Mouse (Mus musculus) MEL (cell line): ENCODE data around the gene F8. TPM values are rescaled to one million over a fixed set of nuclear protein-coding genes. Genes with fewer than 3 reads are reported as not detected.

Experiments
- DNase-seq: peaks from one replicate; pipeline ENCODE4 v3.0.0; 2011; ENCODE audit warnings: low read depth, low spot score
- H3K27ac ChIP-seq: 2 replicates; pipeline ENCODE4 v1.5.1; 2012; ENCODE audit warnings: low read depth, mild to moderate bottlenecking, control low read depth, low read length, moderate library complexity; ENCODE audit not compliant: control insufficient read depth
- H3K27me3 ChIP-seq, 2 experiments: fragments of 150-350 bp in 1 of 2; sonication (generic) in 1 of 2; 2 replicates each; pipeline ENCODE4 v1.6.1; 2012; ENCODE audit warnings: low read length in 2 of 2, mild to moderate bottlenecking in 2 of 2, improper control_type of control experiment in 1 of 2, moderate library complexity in 1 of 2; ENCODE audit not compliant: insufficient read depth in 2 of 2, control insufficient read depth in 1 of 2
- H3K36me3 ChIP-seq, 2 experiments: 2 replicates each; pipeline ENCODE4 v1.6.1; 2012 to 2014; ENCODE audit warnings: low read length in 2 of 2, improper control_type of control experiment in 1 of 2, inconsistent platforms in 1 of 2, mild to moderate bottlenecking in 1 of 2; ENCODE audit not compliant: insufficient read depth in 2 of 2, control insufficient read depth in 1 of 2
- H3K4me1 ChIP-seq, 2 experiments: fragments of 150-350 bp in 1 of 2; sonication (generic) in 1 of 2; 2 replicates each; pipeline ENCODE4 v1.6.1; 2012; ENCODE audit warnings: low read length in 2 of 2, improper control_type of control experiment in 1 of 2, mild to moderate bottlenecking in 1 of 2; ENCODE audit not compliant: insufficient read depth in 2 of 2, control insufficient read depth in 1 of 2
- H3K4me3 ChIP-seq, 2 experiments: fragments of 150-350 bp in 1 of 2; sonication (generic) in 1 of 2; 2 replicates each; pipeline ENCODE4 v1.5.1; 2012; ENCODE audit warnings: low read depth in 2 of 2, low read length in 2 of 2, mild to moderate bottlenecking in 2 of 2, moderate library complexity in 2 of 2, control low read depth in 1 of 2, improper control_type of control experiment in 1 of 2; ENCODE audit not compliant: control insufficient read depth in 1 of 2, insufficient read depth in 1 of 2
- H3K79me2 ChIP-seq: 2 replicates; pipeline ENCODE4 v1.6.1; 2012; ENCODE audit warnings: mild to moderate bottlenecking, low read length, moderate library complexity; ENCODE audit not compliant: control insufficient read depth, poor library complexity, insufficient read depth
- H3K9ac ChIP-seq: 2 replicates; pipeline ENCODE4 v1.6.1; 2012; ENCODE audit warnings: low read depth, mild to moderate bottlenecking, control low read depth, low read length, moderate library complexity; ENCODE audit not compliant: control insufficient read depth, poor library complexity, severe bottlenecking
- H3K9me3 ChIP-seq: fragments of 150-350 bp; sonication (generic); replicated peaks from 2 replicates; pipeline ENCODE4 v1.6.1; 2012; ENCODE audit warnings: mild to moderate bottlenecking, low read length, improper control_type of control experiment, moderate library complexity; ENCODE audit not compliant: insufficient read depth
- CHD1 ChIP-seq: IDR thresholded peaks from 2 replicates; pipeline ENCODE4 v1.6.1; 2012; ENCODE audit warnings: low read depth, mild to moderate bottlenecking, inconsistent platforms, low read length, improper control_type of control experiment
- CHD2 ChIP-seq: IDR thresholded peaks from 2 replicates; pipeline ENCODE4 v1.6.1; 2011; ENCODE audit warnings: low read length, improper control_type of control experiment
- CTCF ChIP-seq, 3 experiments: IDR thresholded peaks in 2 of 3; conservative IDR thresholded peaks in 1 of 3; 2 replicates each; pipeline ENCODE4 v1.5.1; 2011 to 2012; ENCODE audit warnings: low read length in 3 of 3, low read depth in 2 of 3, mild to moderate bottlenecking in 2 of 3, improper control_type of control experiment in 1 of 3, inconsistent platforms in 1 of 3, mixed read lengths in 1 of 3, moderate library complexity in 1 of 3; ENCODE audit not compliant: control insufficient read depth in 1 of 3, insufficient read depth in 1 of 3, poor library complexity in 1 of 3, severe bottlenecking in 1 of 3
- ELF1 ChIP-seq: IDR thresholded peaks from 2 replicates; pipeline ENCODE4 v1.6.1; 2014; ENCODE audit warnings: low read depth, mild to moderate bottlenecking, inconsistent platforms, low read length, improper control_type of control experiment, moderate library complexity
- EP300 ChIP-seq, 2 experiments: IDR thresholded peaks; 2 replicates each; pipeline ENCODE4 v1.6.1; 2011; ENCODE audit warnings: improper control_type of control experiment in 2 of 2, low read length in 2 of 2, low read depth in 1 of 2, mild to moderate bottlenecking in 1 of 2
- ETS1 ChIP-seq: IDR thresholded peaks from 2 replicates; pipeline ENCODE4 v1.6.1; 2012; ENCODE audit warnings: low read depth, mild to moderate bottlenecking, inconsistent platforms, low read length, improper control_type of control experiment, moderate library complexity
- GATA1 ChIP-seq: IDR thresholded peaks from 2 replicates; pipeline ENCODE4 v1.6.1; 2011; ENCODE audit warnings: low read depth, low read length, improper control_type of control experiment
- HCFC1 ChIP-seq: IDR thresholded peaks from 2 replicates; pipeline ENCODE4 v1.6.1; 2012; ENCODE audit warnings: low read depth, mild to moderate bottlenecking, inconsistent platforms, low read length, improper control_type of control experiment, moderate library complexity
- KAT2A ChIP-seq: conservative IDR thresholded peaks from 2 replicates; pipeline ENCODE4 v1.6.1; 2012; ENCODE audit warnings: low read depth, low read length, improper control_type of control experiment, inconsistent platforms
- MAFK ChIP-seq: IDR thresholded peaks from 2 replicates; pipeline ENCODE4 v1.6.1; 2011; ENCODE audit warnings: low read depth, mild to moderate bottlenecking, low read length, improper control_type of control experiment, borderline replicate concordance
- MEF2A ChIP-seq: IDR thresholded peaks from 2 replicates; pipeline ENCODE4 v1.6.1; 2014; ENCODE audit warnings: low read depth, mild to moderate bottlenecking, inconsistent platforms, low read length, improper control_type of control experiment; ENCODE audit not compliant: poor library complexity, insufficient replicate concordance, severe bottlenecking; ENCODE audit errors: extremely low read depth
- MXI1 ChIP-seq: IDR thresholded peaks from 2 replicates; pipeline ENCODE4 v1.6.1; 2011; ENCODE audit warnings: mild to moderate bottlenecking, low read depth, low read length, improper control_type of control experiment
- MYB ChIP-seq: IDR thresholded peaks from 2 replicates; pipeline ENCODE4 v1.6.1; 2011; ENCODE audit warnings: mild to moderate bottlenecking, low read depth, low read length, improper control_type of control experiment
- NRF1 ChIP-seq: IDR thresholded peaks from 2 replicates; pipeline ENCODE4 v1.6.1; 2014; ENCODE audit warnings: low read depth, mild to moderate bottlenecking, inconsistent platforms, low read length, improper control_type of control experiment, moderate library complexity; ENCODE audit not compliant: poor library complexity, insufficient read depth, severe bottlenecking
- POLR2AphosphoS2 ChIP-seq: IDR thresholded peaks from 2 replicates; pipeline ENCODE4 v1.6.1; 2011; ENCODE audit warnings: low read length, improper control_type of control experiment
- RAD21 ChIP-seq: IDR thresholded peaks from 2 replicates; pipeline ENCODE4 v1.6.1; 2011; ENCODE audit warnings: mild to moderate bottlenecking, low read depth, low read length, improper control_type of control experiment
- RCOR1 ChIP-seq: IDR thresholded peaks from 2 replicates; pipeline ENCODE4 v1.6.1; 2012; ENCODE audit warnings: low read depth, mild to moderate bottlenecking, inconsistent platforms, low read length, improper control_type of control experiment
- SIN3A ChIP-seq: IDR thresholded peaks from 2 replicates; pipeline ENCODE4 v1.6.1; 2012; ENCODE audit warnings: low read length, improper control_type of control experiment, inconsistent platforms
- TAL1 ChIP-seq: IDR thresholded peaks from 2 replicates; pipeline ENCODE4 v1.6.1; 2012; ENCODE audit warnings: mild to moderate bottlenecking, inconsistent platforms, low read length, moderate library complexity, mixed read lengths
- TBP ChIP-seq: IDR thresholded peaks from 2 replicates; pipeline ENCODE4 v1.8.0; 2011; ENCODE audit warnings: low read depth, low read length, improper control_type of control experiment
- UBTF ChIP-seq: IDR thresholded peaks from 2 replicates; pipeline ENCODE4 v1.6.1; 2012; ENCODE audit warnings: low read depth, mild to moderate bottlenecking, inconsistent platforms, low read length, improper control_type of control experiment, moderate library complexity, borderline replicate concordance; ENCODE audit not compliant: insufficient read depth
- USF1 ChIP-seq: IDR thresholded peaks from 2 replicates; pipeline ENCODE4 v1.6.1; 2014; ENCODE audit warnings: low read depth, mild to moderate bottlenecking, inconsistent platforms, low read length, improper control_type of control experiment, moderate library complexity
- ZC3H11A ChIP-seq: IDR thresholded peaks from 2 replicates; pipeline ENCODE4 v1.6.1; 2012; ENCODE audit warnings: low read depth, mild to moderate bottlenecking, inconsistent platforms, low read length, improper control_type of control experiment
- ZNF384 ChIP-seq: IDR thresholded peaks from 2 replicates; pipeline ENCODE4 v1.6.1; 2012; ENCODE audit warnings: low read depth, mild to moderate bottlenecking, inconsistent platforms, low read length, improper control_type of control experiment
- polyA plus RNA-seq, 2 experiments: library from polyadenylated mRNA; stranded (reverse) in 1 of 2; unstranded in 1 of 2; fragments of >175 nt in 1 of 2; fragments of >200 nt in 1 of 2; gene quantifications; 2 replicates each; pipeline versions ENCODE4 v1.2.1 to v1.2.4; 2012; ENCODE audit warnings: low replicate concordance in 2 of 2, low read depth in 1 of 2; ENCODE audit not compliant: insufficient read length in 2 of 2, insufficient read depth in 1 of 2, missing spikeins in 1 of 2
- total RNA-seq: library from RNA; depleted of rRNA; stranded (reverse); fragments of 300-350 nt; gene quantifications from 2 replicates; pipeline ENCODE4 v1.2.3, GENCODE M21; 2012

F8 gene
- total and polyA plus RNA-seq, 3 experiments, result 0.65 to 0.67 TPM; not detected in 1

GRCm38 (mm10) chrX:75129474-75129873 is 252.9 kb downstream of the F8 start:
- no peaks in the 10 kb centered on the region for H3K27me3 ChIP-seq
- H3K27ac ChIP-seq, result peak overlapping the region; percentile 71
- H3K36me3 ChIP-seq, result peaks cover 0 to 11% of the 10 kb centered on the region in 2 experiments; a peak in 2 of 4 replicates
- peaks cover 2 to 3% of the 10 kb centered on the region in 2 experiments; a peak in 3 of 4 replicates for H3K4me1 ChIP-seq
- peaks cover 2% of the 10 kb centered on the region; the same call in 1 of the 2 replicates for H3K79me2 ChIP-seq
- peak overlapping the region in 1 of 2 experiments; percentile 91; a peak in 2 of 4 replicates for H3K4me3 ChIP-seq
- no peaks in the 10 kb centered on the region for H3K9me3 ChIP-seq
- TF ChIP-seq MAFK, result no peak
- TF ChIP-seq HCFC1, result no peak
- peak; percentile 56; the same call in 1 of the 2 replicates for TF ChIP-seq ETS1
- peak; percentile 68 for TF ChIP-seq GATA1
- TF ChIP-seq RCOR1, result 0 out of 2 replicates have a peak, but pooled peaks have one; percentile 28
- no peak for TF ChIP-seq TBP
- TF ChIP-seq KAT2A, result no peak
- peak; percentile 44 to 47; a peak in 2 of 4 replicates for TF ChIP-seq EP300 (IDR thresholded peaks at IDR 0.05; ENCODE audit: low read depth in 1 of 2, low read length in 2 of 2)
- no peak for TF ChIP-seq ZNF384
- peak; percentile 33; the same call in 1 of the 2 replicates for TF ChIP-seq MYB
- TF ChIP-seq POLR2AphosphoS2, result no peak
- TF ChIP-seq MEF2A, result no peak
- TF ChIP-seq MXI1, result peak; percentile 37; the same call in 1 of the 2 replicates
- TF ChIP-seq RAD21, result no peak
- TF ChIP-seq SIN3A, result peak; percentile 63
- TF ChIP-seq CHD1, result no peak
- no peak for TF ChIP-seq ELF1
- TF ChIP-seq TAL1, result no peak
- H3K9ac ChIP-seq, result no peak overlapping the region
- DNase-seq, result peak; percentile 76

GRCm38 (mm10) chrX:75128333-75128980 is 254.0 kb downstream of the F8 start:
- no peak overlapping the region for H3K27ac ChIP-seq
- no peak overlapping the region for H3K9ac ChIP-seq

More at GRCm38 (mm10) chrX:75128333-75128980, 254.0 kb downstream of the F8 start:
- Histone ChIP-seq H3K27me3 (no peaks in the 10 kb centered on the region), H3K79me2 (peaks cover 2% of the 10 kb centered on the region; the same call in 1 of the 2 replicates), H3K9me3 (no peaks in the 10 kb centered on the region), H3K4me1 (peaks cover 2 to 3% of the 10 kb centered on the region in 2 experiments; a peak in 3 of 4 replicates), H3K36me3 (peaks cover 0 to 11% of the 10 kb centered on the region in 2 experiments; a peak in 2 of 4 replicates), H3K4me3 (no peak overlapping the region)
- TF ChIP-seq CHD2, result no peak
- TF ChIP-seq ELF1, result no peak
- TF ChIP-seq MXI1, result no peak
- TF ChIP-seq ZNF384, result no peak
- TF ChIP-seq RAD21, result no peak
- no peak for TF ChIP-seq UBTF
- TF ChIP-seq ZC3H11A, result no peak
- TF ChIP-seq RCOR1, result no peak
- TF ChIP-seq USF1, result no peak
- TF ChIP-seq SIN3A, result no peak
- TF ChIP-seq MYB, result no peak
- no peak for TF ChIP-seq MAFK
- TF ChIP-seq NRF1, result no peak
- TF ChIP-seq CTCF (IDR thresholded peaks at IDR 0.05 in 2 of 3, conservative IDR thresholded peaks at IDR 0.05 in 1 of 3; ENCODE audit: control insufficient read depth in 1 of 3, insufficient read depth in 1 of 3, low read depth in 2 of 3, low read length in 3 of 3, poor library complexity in 1 of 3, severe bottlenecking in 1 of 3), result no peak
- no peak for TF ChIP-seq CHD1
- DNase-seq, result no peak
